Mouse (Mus musculus) ES-Bruce4 (cell line): ENCODE data around the gene Th. TPM values are rescaled to one million over a fixed set of nuclear protein-coding genes. Genes with fewer than 3 reads are reported as not detected.
A peak's percentile ranks its signal among the peaks of the same experiment; 100 is the strongest.

Experiments
- H3K27ac ChIP-seq: 2 replicates; pipeline ENCODE4 v1.5.1; 2012; ENCODE audit warnings: low read length, inconsistent platforms; ENCODE audit not compliant: insufficient read depth
- H3K27me3 ChIP-seq: 2 replicates; pipeline ENCODE4 v1.6.1; 2012; ENCODE audit warnings: mild to moderate bottlenecking, low read length, inconsistent platforms; ENCODE audit not compliant: control insufficient read depth, poor library complexity, insufficient read depth, severe bottlenecking
- H3K36me3 ChIP-seq: 2 replicates; pipeline ENCODE4 v1.6.1; 2012; ENCODE audit warnings: inconsistent platforms, mild to moderate bottlenecking, low read length, moderate library complexity; ENCODE audit not compliant: control insufficient read depth, poor library complexity, insufficient read depth, severe bottlenecking
- H3K4me1 ChIP-seq: one replicate; pipeline ENCODE4 v1.8.1; 2011; ENCODE audit warnings: low read length; ENCODE audit not compliant: control insufficient read depth, insufficient read depth
- H3K4me3 ChIP-seq: 2 replicates; pipeline ENCODE4 v1.5.1; 2011; ENCODE audit warnings: low read depth, mild to moderate bottlenecking, low read length
- H3K9ac ChIP-seq: 2 replicates; pipeline ENCODE4 v1.6.1; 2012; ENCODE audit warnings: low read depth, mild to moderate bottlenecking, inconsistent platforms; ENCODE audit not compliant: poor library complexity, severe bottlenecking
- H3K9me3 ChIP-seq: replicated peaks from 2 replicates; pipeline ENCODE4 v1.6.1; 2012; ENCODE audit warnings: mild to moderate bottlenecking, low read length, inconsistent platforms; ENCODE audit not compliant: control insufficient read depth, poor library complexity, insufficient read depth, severe bottlenecking
- CTCF ChIP-seq: IDR thresholded peaks from one replicate; pipeline ENCODE4 v1.8.1; 2011; ENCODE audit warnings: low read depth, low read length
- EP300 ChIP-seq: IDR thresholded peaks from 2 replicates; pipeline ENCODE4 v1.6.1; 2011; ENCODE audit warnings: low read depth, low read length; ENCODE audit not compliant: insufficient read depth
- POLR2A ChIP-seq: IDR thresholded peaks from one replicate; pipeline ENCODE4 v1.8.1; 2011; ENCODE audit warnings: low read length; ENCODE audit not compliant: insufficient read depth
- polyA plus RNA-seq: library from polyadenylated mRNA; stranded (reverse); fragments of >200 nt; gene quantifications from 2 replicates; pipeline ENCODE4 v1.2.4, GENCODE M21; 2011; ENCODE audit warnings: low read depth; ENCODE audit not compliant: missing spikeins, insufficient read depth, insufficient read length

Gene Th
- polyA plus RNA-seq, 1 experiment, result not detected

- Histone ChIP-seq H3K4me1 (no peaks in the 10 kb centered on the region), H3K27me3 (no peaks in the 10 kb centered on the region), H3K9me3 (no peaks in the 10 kb centered on the region), H3K27ac (no peak overlapping the region), H3K9ac (no peak overlapping the region), H3K4me3 (no peak overlapping the region), H3K36me3 (no peaks in the 10 kb centered on the region)
- TF ChIP-seq EP300 (no peak), CTCF (no peak), POLR2A (no peak)
These were observed 20.8 kb downstream of the Th start for GRCm38 (mm10) chr7:142910104-142910503.

- TF ChIP-seq CTCF, result peak; percentile 60
- TF ChIP-seq POLR2A, result no peak
- no peaks in the 10 kb centered on the region for H3K9me3 ChIP-seq
- H3K4me1 ChIP-seq, result no peaks in the 10 kb centered on the region
- no peak overlapping the region for H3K9ac ChIP-seq
- H3K27me3 ChIP-seq, result no peaks in the 10 kb centered on the region
- no peak overlapping the region for H3K27ac ChIP-seq
- no peaks in the 10 kb centered on the region for H3K36me3 ChIP-seq
- no peak overlapping the region for H3K4me3 ChIP-seq
These were observed 21.3 kb downstream of the Th start for GRCm38 (mm10) chr7:142909622-142910021.

- Histone ChIP-seq H3K4me1 (no peaks in the 10 kb centered on the region), H3K4me3 (no peak overlapping the region), H3K27ac (no peak overlapping the region), H3K36me3 (no peaks in the 10 kb centered on the region), H3K9ac (no peak overlapping the region), H3K27me3 (no peaks in the 10 kb centered on the region), H3K9me3 (no peaks in the 10 kb centered on the region)
- no peak for TF ChIP-seq EP300
- TF ChIP-seq CTCF, result no peak
- no peak for TF ChIP-seq POLR2A
These were observed 25.3 kb downstream of the Th start for GRCm38 (mm10) chr7:142905606-142906005.

DNA sequence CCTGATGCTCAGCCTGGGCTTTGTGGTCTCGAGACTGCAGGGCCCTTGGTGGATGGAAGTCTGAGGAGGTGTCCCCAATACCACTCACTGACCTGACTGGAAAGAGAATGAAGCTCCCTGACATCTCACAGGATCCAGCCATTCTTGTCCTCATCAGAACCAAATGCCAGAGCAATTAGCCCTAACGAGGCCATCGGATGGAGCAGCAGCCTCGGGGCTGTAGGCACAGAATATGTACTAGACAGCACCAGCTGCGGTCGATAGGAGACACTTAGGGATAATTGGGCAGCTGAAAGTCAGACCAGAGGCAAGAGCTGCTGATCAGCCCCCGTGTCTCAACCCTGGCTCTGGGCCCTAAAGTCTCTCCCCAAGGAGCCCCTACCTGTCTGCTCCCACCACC is 26.6 kb downstream of the Th start:
- TF ChIP-seq POLR2A (no peak), CTCF (no peak), EP300 (no peak)
- no peaks in the 10 kb centered on the region for H3K36me3 ChIP-seq
- H3K27ac ChIP-seq, result no peak overlapping the region
- no peaks in the 10 kb centered on the region for H3K27me3 ChIP-seq
- no peak overlapping the region for H3K4me3 ChIP-seq
- no peaks in the 10 kb centered on the region for H3K4me1 ChIP-seq
- no peaks in the 10 kb centered on the region for H3K9me3 ChIP-seq
- no peak overlapping the region for H3K9ac ChIP-seq

DNA sequence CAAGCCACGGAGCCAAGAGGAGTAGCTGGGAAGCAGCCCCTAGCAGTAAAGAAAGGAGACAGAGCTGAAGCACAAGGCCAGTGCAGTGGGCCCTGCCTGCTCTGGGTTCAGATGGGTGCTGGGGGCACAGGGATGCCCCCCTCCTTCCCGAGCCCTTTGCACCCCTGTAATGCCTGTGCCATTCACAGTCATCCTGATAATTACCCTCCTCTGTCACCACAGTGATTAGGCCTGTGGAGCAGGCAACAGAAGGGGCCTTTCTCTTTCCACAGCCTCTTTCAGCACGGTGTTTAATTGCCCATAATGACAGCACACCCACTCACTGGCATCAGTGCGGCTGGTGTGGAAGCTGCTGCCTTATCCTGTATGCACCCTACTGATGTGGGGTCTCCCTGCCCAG is 28.0 kb downstream of the Th start:
- no peak overlapping the region for H3K4me3 ChIP-seq
- no peak overlapping the region for H3K9ac ChIP-seq
- no peaks in the 10 kb centered on the region for H3K4me1 ChIP-seq
- H3K27ac ChIP-seq, result no peak overlapping the region
- no peaks in the 10 kb centered on the region for H3K36me3 ChIP-seq
- H3K9me3 ChIP-seq, result no peaks in the 10 kb centered on the region
- TF ChIP-seq CTCF (no peak), EP300 (no peak), POLR2A (no peak)
- no peaks in the 10 kb centered on the region for H3K27me3 ChIP-seq

DNA sequence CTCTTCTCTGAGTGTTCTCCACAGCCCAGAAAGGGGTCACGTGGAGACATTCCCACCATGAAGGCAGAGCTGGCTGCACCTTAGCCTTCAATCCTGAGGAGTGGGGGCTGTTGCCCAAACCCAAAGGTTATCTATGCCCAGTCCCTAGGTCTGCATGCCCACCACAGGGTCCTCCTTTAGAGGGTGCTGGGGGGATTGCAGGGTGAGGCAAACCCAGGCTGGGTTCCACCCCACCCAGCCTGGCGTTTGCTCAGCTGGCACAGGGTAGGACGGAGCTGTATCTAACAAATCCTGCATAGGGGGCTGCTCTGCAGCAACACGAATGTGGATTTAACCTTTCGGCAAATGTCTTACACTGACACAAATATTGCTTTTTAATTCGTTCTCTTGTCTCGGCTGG is 29.2 kb downstream of the Th start:
- H3K36me3 ChIP-seq, result no peaks in the 10 kb centered on the region
- H3K4me3 ChIP-seq, result no peak overlapping the region
- H3K9ac ChIP-seq, result no peak overlapping the region
- no peak overlapping the region for H3K27ac ChIP-seq
- no peaks in the 10 kb centered on the region for H3K4me1 ChIP-seq
- no peak for TF ChIP-seq EP300
- TF ChIP-seq POLR2A, result no peak
- no peak for TF ChIP-seq CTCF
- no peaks in the 10 kb centered on the region for H3K27me3 ChIP-seq
- H3K9me3 ChIP-seq, result no peaks in the 10 kb centered on the region

DNA sequence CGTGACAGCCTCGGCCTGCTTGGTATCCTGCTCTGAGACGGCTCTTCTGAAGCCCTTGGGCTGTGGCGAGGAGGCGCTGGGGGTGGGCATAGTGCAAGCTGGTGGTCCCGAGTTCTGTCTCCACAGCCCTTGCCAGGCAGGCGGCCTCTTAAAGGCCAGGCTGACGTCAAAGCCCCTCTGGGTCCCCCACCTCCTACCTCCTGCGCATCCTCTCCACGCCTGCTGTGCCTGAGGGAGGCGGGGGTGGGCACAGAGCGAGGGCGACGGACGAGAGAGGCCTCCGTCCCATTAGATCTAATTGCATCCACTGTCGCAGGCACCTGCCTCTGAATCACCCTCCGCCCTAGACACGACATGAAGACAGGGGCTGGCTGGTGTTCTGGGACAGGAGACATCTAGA is 31.1 kb downstream of the Th start:
- no peaks in the 10 kb centered on the region for H3K4me1 ChIP-seq
- H3K9me3 ChIP-seq, result no peaks in the 10 kb centered on the region
- TF ChIP-seq POLR2A, result no peak
- no peak for TF ChIP-seq EP300
- no peak for TF ChIP-seq CTCF
- H3K27ac ChIP-seq, result no peak overlapping the region
- no peaks in the 10 kb centered on the region for H3K27me3 ChIP-seq
- no peak overlapping the region for H3K9ac ChIP-seq
- H3K4me3 ChIP-seq, result no peak overlapping the region
- no peaks in the 10 kb centered on the region for H3K36me3 ChIP-seq
